Mouse (Mus musculus): ENCODE results near the gene Gm20388. TPM values are rescaled to one million over a fixed set of nuclear protein-coding genes. Genes with fewer than 3 reads are reported as not detected.

Gm20388 gene
- polyA plus RNA-seq, 1 experiment from 2014 or later = not detected

DNA sequence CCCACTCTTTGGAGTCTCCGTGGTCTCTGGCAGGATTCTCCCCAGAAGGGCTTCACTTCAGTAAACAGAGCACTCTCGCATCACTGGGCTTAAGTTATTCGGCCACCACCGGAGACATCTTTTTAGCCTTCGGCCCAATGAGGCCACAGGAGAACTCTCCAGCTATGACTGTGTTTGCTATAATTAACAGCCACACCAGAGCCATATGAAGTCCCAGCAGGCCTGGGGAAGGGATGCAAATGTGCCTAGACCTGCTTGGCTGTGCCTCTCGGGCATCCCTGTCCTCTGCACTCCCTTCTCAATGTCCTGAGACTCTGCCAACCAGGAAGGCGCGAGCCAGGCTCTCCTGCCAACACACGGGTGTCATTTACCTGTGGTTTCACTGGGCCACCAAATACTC is 1946.7 kb downstream of the Gm20388 start:
- Histone ChIP-seq H3K4me2 (no peak overlapping the region), H3K4me3 (replicated peaks) (no peak overlapping the region), H3K9ac (no peak overlapping the region), H3K9me3 (replicated peaks) (no peaks in the 10 kb centered on the region), H3K36me3 (no peaks in the 10 kb centered on the region), H3K27me3 (no peaks in the 10 kb centered on the region), H3K4me1 (replicated peaks) (peaks cover 15% of the 10 kb centered on the region), H3K27ac (no peak overlapping the region)
- WGBS (ENCODE audit: insufficient replicate concordance) = 66% methylated on average over 9 of the region's 9 CpGs
- ATAC-seq (ENCODE audit: low read depth) (no peak), DNase-seq (no peak)

DNA sequence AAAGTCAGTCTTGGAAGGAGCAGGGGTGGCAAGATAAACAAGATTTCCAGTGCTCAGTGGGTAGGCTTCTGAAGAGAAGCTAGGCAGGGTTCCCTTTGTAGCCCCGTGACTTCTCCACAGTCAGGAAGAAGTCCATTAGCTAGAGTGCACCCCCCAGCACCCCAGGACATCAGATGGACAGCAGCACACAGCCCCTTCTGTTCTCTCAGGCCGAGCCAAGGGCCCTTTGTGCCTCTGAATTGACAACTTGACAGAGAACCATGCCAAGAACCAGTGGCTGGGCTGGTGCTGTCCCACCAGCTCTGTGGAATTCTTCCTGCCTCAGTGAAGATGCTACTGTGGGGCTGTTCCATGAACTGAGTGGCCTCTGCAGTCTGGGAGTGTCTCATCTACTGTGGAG is 1947.1 kb downstream of the Gm20388 start:
- Histone ChIP-seq H3K4me2 (no peak overlapping the region), H3K4me1 (replicated peaks) (peaks cover 11% of the 10 kb centered on the region; the same call in 1 of the 2 replicates), H3K27me3 (no peaks in the 10 kb centered on the region), H3K36me3 (no peaks in the 10 kb centered on the region), H3K4me3 (replicated peaks) (no peak overlapping the region), H3K9me3 (replicated peaks) (no peaks in the 10 kb centered on the region), H3K9ac (no peak overlapping the region), H3K27ac (no peak overlapping the region)
- 43% methylated on average over 2 of the region's 2 CpGs for WGBS (ENCODE audit: insufficient replicate concordance)
- no peak for DNase-seq
- no peak for ATAC-seq (ENCODE audit: low read depth)

DNA sequence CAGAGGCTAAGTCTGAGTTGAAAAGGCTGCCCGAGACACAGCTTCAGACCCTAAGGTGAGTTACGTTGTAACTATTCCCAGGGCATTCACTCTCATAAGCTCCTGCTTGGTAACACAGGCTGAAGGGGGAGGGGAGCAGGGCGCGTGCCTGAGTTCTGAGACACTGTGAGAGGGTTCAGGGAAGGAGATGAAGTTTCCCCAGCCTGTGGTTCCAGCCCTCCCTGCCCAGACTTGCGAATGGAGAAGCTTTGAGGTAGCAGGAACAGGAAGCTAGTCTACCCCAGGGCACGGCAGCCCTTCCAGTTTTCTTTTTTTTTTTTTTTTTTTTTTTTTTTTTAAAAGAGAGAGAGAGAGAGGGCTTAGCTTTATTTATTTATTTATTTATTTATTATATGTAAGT is 1950.6 kb downstream of the Gm20388 start:
- no peak overlapping the region for H3K4me3 ChIP-seq (replicated peaks)
- ATAC-seq (ENCODE audit: low read depth) = no peak
- no peak overlapping the region for H3K4me2 ChIP-seq
- no peaks in the 10 kb centered on the region for H3K36me3 ChIP-seq
- H3K4me1 ChIP-seq (replicated peaks) = 0 out of 2 replicates have a peak, but pooled peaks cover 6% of the 10 kb centered on the region
- 24% methylated on average over 6 of the region's 6 CpGs for WGBS (ENCODE audit: insufficient replicate concordance)
- H3K27me3 ChIP-seq = no peaks in the 10 kb centered on the region; the same call in 1 of the 2 replicates
- no peak overlapping the region for H3K27ac ChIP-seq
- H3K9ac ChIP-seq = no peak overlapping the region
- DNase-seq = no peak
- H3K9me3 ChIP-seq (replicated peaks) = no peaks in the 10 kb centered on the region

DNA sequence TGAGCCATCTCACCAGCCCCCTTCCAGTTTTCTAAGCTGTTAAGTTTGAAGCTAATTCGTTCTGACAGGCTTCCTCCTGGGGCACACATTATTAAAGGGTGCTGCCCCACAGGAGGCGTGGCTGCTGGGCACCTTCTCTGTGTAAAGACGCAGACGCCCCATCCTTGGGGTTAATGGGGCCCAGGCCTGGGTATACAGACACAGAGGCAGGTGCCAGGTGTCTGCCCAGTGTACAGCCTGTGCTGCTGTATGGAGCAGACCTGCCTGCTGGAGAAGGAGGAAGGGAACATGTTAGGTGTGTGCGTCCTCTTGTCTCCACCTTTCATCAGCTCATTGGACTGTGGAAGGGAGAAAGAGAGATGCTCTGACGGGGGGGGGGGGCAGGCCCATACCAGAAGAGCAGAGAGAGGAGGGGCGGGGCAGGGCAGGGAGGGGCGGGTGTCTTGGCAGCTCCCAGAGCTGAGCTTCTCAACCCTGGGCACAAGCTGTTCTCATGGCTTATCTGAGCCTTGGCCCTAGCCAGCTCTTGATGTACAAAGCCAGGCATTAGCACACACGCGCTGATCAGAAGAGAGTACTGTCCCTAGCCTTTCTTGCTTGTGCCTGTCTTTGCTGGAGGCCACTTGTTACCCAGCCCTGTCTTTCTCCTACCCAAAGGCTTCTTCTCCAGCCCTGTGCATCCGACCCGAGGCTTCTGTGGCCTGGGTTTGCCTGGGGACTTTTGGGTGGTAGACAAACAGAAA is 1951.3 kb downstream of the Gm20388 start:
- H3K27me3 ChIP-seq = no peaks in the 10 kb centered on the region; the same call in 1 of the 2 replicates
- WGBS (ENCODE audit: insufficient replicate concordance) = 53% methylated on average over 12 of the region's 12 CpGs
- DNase-seq (no peak), ATAC-seq (ENCODE audit: low read depth) (no peak)
- no peaks in the 10 kb centered on the region for H3K9me3 ChIP-seq (replicated peaks)
- no peak overlapping the region for H3K4me2 ChIP-seq
- H3K27ac ChIP-seq = no peak overlapping the region
- H3K4me1 ChIP-seq (replicated peaks) = 0 out of 2 replicates have a peak, but pooled peaks cover 6% of the 10 kb centered on the region
- no peak overlapping the region for H3K9ac ChIP-seq
- no peak overlapping the region for H3K4me3 ChIP-seq (replicated peaks)
- no peaks in the 10 kb centered on the region for H3K36me3 ChIP-seq

DNA sequence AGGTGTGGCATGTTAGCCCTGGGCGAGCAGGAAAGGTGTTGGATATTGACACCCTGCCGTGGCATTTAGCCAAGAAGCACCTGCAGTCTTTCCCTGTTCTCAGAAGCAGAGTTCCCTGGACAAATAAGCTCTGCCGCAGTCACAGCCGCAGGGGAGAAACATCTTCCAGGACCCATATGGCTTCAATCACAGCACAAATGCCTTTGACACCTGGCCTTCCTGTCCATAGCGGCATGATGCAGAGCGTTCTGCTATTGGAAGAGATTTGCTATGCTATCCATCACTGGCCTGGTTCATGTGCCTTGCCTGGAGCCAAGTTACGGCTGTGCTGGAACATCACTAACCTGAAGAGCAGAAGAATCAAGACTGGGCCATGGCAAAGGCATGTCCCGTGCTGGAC is 1954.7 kb downstream of the Gm20388 start:
- no peak overlapping the region for H3K4me2 ChIP-seq
- no peaks in the 10 kb centered on the region for H3K9me3 ChIP-seq (replicated peaks)
- H3K9ac ChIP-seq = no peak overlapping the region
- no peak for DNase-seq
- no peak for ATAC-seq (ENCODE audit: low read depth)
- no peaks in the 10 kb centered on the region; the same call in none of the 2 replicates for H3K27me3 ChIP-seq
- H3K4me1 ChIP-seq (replicated peaks) = 0 out of 2 replicates have a peak, but pooled peaks cover 8% of the 10 kb centered on the region
- 73% methylated on average over 8 of the region's 8 CpGs for WGBS (ENCODE audit: insufficient replicate concordance)
- no peak overlapping the region for H3K27ac ChIP-seq
- no peaks in the 10 kb centered on the region for H3K36me3 ChIP-seq
- no peak overlapping the region for H3K4me3 ChIP-seq (replicated peaks)

DNA sequence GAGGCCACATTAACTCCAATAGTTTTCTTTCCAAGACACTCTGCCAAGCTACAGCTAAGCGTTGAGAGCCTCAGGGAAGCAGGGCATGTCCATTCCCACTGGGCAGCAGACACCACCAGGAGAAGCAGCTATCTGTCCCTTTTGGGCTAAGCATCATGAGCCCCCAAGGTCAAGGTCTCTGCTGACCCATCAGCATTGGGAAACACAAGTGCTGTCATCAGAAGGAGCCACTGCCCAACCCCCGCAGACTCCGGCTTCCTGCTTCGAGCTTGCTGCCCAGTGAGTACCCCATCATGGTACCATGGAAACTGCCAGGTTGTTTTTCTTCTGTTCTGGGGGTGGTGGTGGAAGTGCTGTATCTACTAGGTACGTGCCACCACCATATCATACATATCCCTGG is 1957.6 kb downstream of the Gm20388 start:
- H3K27ac ChIP-seq = no peak overlapping the region
- no peak overlapping the region for H3K9ac ChIP-seq
- DNase-seq (no peak), ATAC-seq (ENCODE audit: low read depth) (no peak)
- H3K27me3 ChIP-seq = peaks cover 11% of the 10 kb centered on the region
- peaks cover 12% of the 10 kb centered on the region for H3K4me1 ChIP-seq (replicated peaks)
- H3K4me3 ChIP-seq (replicated peaks) = no peak overlapping the region
- H3K9me3 ChIP-seq (replicated peaks) = no peaks in the 10 kb centered on the region
- H3K4me2 ChIP-seq = no peak overlapping the region
- WGBS (ENCODE audit: insufficient replicate concordance) = 75% methylated on average over 5 of the region's 5 CpGs
- H3K36me3 ChIP-seq = no peaks in the 10 kb centered on the region

DNA sequence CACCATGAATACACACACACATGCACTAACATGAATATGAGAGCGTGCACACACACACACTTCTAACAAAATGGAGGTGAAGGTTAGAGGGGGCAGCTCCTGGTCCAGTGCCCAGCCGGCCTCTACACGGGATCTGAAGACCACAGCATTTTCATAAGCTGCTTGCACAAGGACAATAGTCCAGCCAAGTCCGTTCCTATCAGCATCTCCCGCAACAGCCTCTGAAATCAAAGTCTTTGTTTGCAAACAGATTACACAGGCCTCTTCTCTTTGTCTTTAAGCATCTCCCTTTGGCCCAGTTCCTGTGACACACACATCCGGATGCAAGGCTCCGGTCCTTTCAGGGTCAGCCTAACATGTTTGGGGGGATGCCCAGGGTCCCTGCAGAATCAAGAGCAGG is 1958.3 kb downstream of the Gm20388 start:
- Histone ChIP-seq H3K9me3 (replicated peaks) (no peaks in the 10 kb centered on the region), H3K27ac (no peak overlapping the region), H3K36me3 (no peaks in the 10 kb centered on the region), H3K4me1 (replicated peaks) (peaks cover 12% of the 10 kb centered on the region), H3K27me3 (peaks cover 13% of the 10 kb centered on the region), H3K9ac (no peak overlapping the region), H3K4me2 (no peak overlapping the region), H3K4me3 (replicated peaks) (no peak overlapping the region)
- WGBS (ENCODE audit: insufficient replicate concordance) = 75% methylated on average over 7 of the region's 7 CpGs
- DNase-seq = no peak
- no peak for ATAC-seq (ENCODE audit: low read depth)

DNA sequence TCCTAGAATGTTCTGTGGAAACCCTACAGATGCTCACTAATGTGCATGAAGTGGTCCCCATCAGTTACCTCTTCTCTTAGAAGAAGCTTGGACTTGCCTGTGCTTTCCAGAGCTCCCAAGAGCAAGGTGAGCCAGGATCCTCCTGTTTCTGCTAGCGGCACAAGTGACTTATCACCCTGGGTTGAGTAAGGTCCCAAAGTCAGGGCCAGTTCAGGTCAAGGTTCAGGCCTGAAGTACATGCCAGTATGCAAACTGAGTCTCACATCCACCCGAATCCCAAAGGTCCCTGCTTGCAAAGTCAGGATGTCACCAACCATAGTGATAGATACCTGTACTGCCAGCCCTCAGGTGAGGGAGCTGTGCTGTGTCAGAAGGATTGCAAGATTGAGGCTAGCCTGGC is 1959.5 kb downstream of the Gm20388 start:
- WGBS (ENCODE audit: insufficient replicate concordance) = 62% methylated on average over 2 of the region's 2 CpGs
- ATAC-seq (ENCODE audit: low read depth) = no peak

DNA sequence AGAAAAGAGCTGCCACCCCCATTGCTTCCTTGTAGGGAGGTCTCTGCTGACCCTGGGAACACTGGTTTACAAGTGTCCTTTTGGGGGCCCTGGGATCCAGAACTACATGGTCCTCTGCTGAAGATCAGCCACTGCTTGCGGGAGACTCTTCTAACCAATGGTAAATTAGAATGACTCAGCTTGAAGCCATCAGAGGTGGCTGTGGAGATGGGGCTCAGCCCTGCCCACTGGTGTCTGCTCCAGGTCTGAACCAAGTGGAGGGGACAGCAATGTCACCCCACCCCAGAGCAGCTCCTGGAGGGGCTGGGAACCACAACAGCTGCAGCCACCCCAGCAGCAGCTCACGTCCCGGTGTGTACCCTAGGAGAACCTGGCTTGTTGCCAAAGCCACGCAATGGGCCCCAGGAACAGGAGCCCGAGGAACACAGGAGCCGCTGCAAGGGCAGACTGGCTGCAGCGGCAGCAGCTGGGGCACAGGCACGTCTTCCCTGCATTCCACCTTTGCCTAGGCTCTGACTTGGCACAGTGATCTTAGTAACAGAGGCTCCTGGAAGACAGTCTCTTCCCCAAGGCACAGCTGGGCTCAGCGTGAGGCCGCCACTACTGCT is 1961.3 kb downstream of the Gm20388 start:
- H3K9me3 ChIP-seq (replicated peaks) = no peaks in the 10 kb centered on the region
- H3K4me1 ChIP-seq (replicated peaks) = peaks cover 33% of the 10 kb centered on the region
- WGBS (ENCODE audit: insufficient replicate concordance) = 38% methylated on average over 10 of the region's 10 CpGs
- no peak overlapping the region for H3K4me2 ChIP-seq
- no peak overlapping the region for H3K27ac ChIP-seq
- ATAC-seq (ENCODE audit: low read depth) (0 out of 2 replicates have a peak, but pooled peaks have one; percentile 14), DNase-seq (no peak)
- 0 out of 2 replicates have a peak overlapping the region, but pooled peaks have one; percentile 13 for H3K9ac ChIP-seq
- H3K4me3 ChIP-seq (replicated peaks) = no peak overlapping the region
- peaks cover 13% of the 10 kb centered on the region for H3K27me3 ChIP-seq
- no peaks in the 10 kb centered on the region for H3K36me3 ChIP-seq

More for the DNA sequence above, 1959.5 kb downstream of the Gm20388 start:
- no peak overlapping the region for H3K4me2 ChIP-seq
- H3K4me1 ChIP-seq (replicated peaks) = peaks cover 23% of the 10 kb centered on the region
- peaks cover 13% of the 10 kb centered on the region for H3K27me3 ChIP-seq
- H3K9ac ChIP-seq = no peak overlapping the region
- no peak overlapping the region for H3K27ac ChIP-seq
- no peak overlapping the region for H3K4me3 ChIP-seq (replicated peaks)
- no peak for DNase-seq
- no peaks in the 10 kb centered on the region for H3K36me3 ChIP-seq
- H3K9me3 ChIP-seq (replicated peaks) = no peaks in the 10 kb centered on the region

DNA sequence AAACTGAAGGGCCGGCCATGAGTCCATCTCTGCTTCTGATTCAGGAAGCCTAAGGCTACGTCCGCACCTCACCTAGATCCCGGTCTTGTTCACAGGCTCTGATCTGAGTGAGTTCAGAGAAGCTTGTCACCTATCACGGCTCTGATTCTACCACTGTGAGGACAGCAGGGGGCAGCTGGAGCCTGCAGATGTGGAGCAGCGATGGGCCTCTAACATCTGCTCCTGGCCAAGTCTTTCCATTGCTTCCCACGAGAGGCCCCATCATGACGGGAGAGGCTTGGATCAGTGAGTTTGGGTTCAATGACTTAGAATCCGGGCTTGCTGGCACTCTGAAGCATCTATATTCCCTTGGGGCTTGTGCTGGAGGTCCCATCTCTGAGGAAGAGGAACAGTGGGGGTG is 1963.4 kb downstream of the Gm20388 start:
- H3K27me3 ChIP-seq = peaks cover 13% of the 10 kb centered on the region
- H3K4me1 ChIP-seq (replicated peaks) = peaks cover 30% of the 10 kb centered on the region
- H3K27ac ChIP-seq = no peak overlapping the region
- WGBS (ENCODE audit: insufficient replicate concordance) = 51% methylated on average over 9 of the region's 9 CpGs
- no peak overlapping the region for H3K9ac ChIP-seq
- no peak overlapping the region for H3K4me3 ChIP-seq (replicated peaks)
- DNase-seq = peak; percentile 48
- H3K9me3 ChIP-seq (replicated peaks) = no peaks in the 10 kb centered on the region
- H3K36me3 ChIP-seq = no peaks in the 10 kb centered on the region
- ATAC-seq (ENCODE audit: low read depth) = peak; percentile 45; the same call in 1 of the 2 replicates
- H3K4me2 ChIP-seq = no peak overlapping the region

DNA sequence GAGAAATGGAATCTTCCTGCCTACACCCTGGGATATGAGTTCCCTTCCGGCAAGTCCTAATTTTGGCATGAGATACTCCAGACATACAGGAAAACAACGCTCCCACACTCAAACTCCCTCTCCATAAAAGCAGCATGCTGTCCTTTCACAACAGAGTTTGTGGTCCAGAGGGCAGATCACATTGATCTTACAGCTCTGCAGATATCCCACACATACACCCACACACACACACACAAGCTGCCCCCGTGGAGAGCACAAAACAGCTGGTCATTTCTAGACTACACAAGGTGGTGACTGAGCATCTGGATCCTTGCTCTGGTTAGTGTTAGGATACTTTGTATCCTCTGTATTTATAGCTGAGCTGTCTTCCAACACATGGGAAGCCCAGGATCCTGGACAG is 1964.4 kb downstream of the Gm20388 start:
- DNase-seq (no peak), ATAC-seq (ENCODE audit: low read depth) (no peak)
- 58% methylated on average over 3 of the region's 3 CpGs for WGBS (ENCODE audit: insufficient replicate concordance)
- Histone ChIP-seq H3K9me3 (replicated peaks) (no peaks in the 10 kb centered on the region), H3K4me2 (no peak overlapping the region), H3K36me3 (peaks cover 7% of the 10 kb centered on the region), H3K27me3 (peaks cover 13% of the 10 kb centered on the region), H3K4me1 (replicated peaks) (peaks cover 30% of the 10 kb centered on the region), H3K27ac (no peak overlapping the region), H3K9ac (no peak overlapping the region), H3K4me3 (replicated peaks) (no peak overlapping the region)

Measured in liver, embryonic 13.5 days (tissue).